Comparison of ENCODE assay signal across 13 mouse cellular contexts in the genomic region with DNA sequence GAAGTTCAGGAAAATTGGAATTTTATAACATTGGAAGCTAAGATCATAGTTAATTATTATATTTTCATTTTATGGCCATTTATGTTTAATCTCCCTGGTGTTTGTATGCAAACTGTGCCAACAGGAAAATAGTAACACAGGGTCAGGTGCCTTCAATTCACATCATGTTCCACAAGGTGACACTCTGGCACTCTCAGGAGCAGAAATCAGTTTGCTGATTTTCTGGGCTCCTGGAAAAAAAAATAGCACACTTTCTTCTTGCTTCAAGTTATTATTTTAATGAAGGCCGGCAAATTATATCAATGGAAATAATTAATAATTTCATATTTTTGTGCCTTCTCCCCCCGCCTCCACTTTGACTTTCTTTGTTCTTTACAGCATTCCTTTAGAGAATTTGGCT.
"Had no signal": no experiment of that assay in that cellular context is flagged by ENCODE, and none has a peak within 500 bp of the region (broad histone marks: within the 10 kb centered on the region; RNA-seq: fewer than 3 reads in every experiment).

No protein-coding gene starts in this region.

- H3K4me2 ChIP-seq: kidney, embryonic 15.5 days; liver, embryonic 13.5 days; midbrain, embryonic 13.5 days; neural tube, embryonic 12.5 days had no signal

- H3K4me3 ChIP-seq: kidney, embryonic 15.5 days; limb, embryonic 10.5 days; liver, embryonic 13.5 days; midbrain, embryonic 13.5 days; neural tube, embryonic 12.5 days had no signal

- DNase-seq: kidney, adult 11 months; kidney, postnatal 36 days; liver, embryonic 13.5 days; liver, postnatal 0 days; retina, postnatal 1 day; right cerebral cortex, postnatal 4 days; spleen, adult 18-20 months; thymus, adult 18-20 months; thymus, postnatal 14 days had no signal

- H3K4me1 ChIP-seq: kidney, embryonic 15.5 days; limb, embryonic 10.5 days; liver, embryonic 13.5 days; midbrain, embryonic 13.5 days; neural tube, embryonic 12.5 days had no signal

- H3K9ac ChIP-seq: kidney, embryonic 15.5 days; liver, embryonic 13.5 days; liver, postnatal 0 days; midbrain, embryonic 13.5 days; neural tube, embryonic 12.5 days had no signal

- H3K36me3 ChIP-seq: kidney, embryonic 15.5 days; limb, embryonic 10.5 days; liver, embryonic 13.5 days; midbrain, embryonic 13.5 days; neural tube, embryonic 12.5 days had no signal

- H3K9me3 ChIP-seq: kidney, embryonic 15.5 days; limb, embryonic 10.5 days; liver, embryonic 13.5 days; midbrain, embryonic 13.5 days; neural tube, embryonic 12.5 days had no signal

- H3K27ac ChIP-seq: kidney, embryonic 15.5 days; limb, embryonic 10.5 days; liver, embryonic 13.5 days; midbrain, embryonic 13.5 days; neural tube, embryonic 12.5 days had no signal

- H3K27me3 ChIP-seq: kidney, embryonic 15.5 days; liver, embryonic 13.5 days; midbrain, embryonic 13.5 days; neural tube, embryonic 12.5 days had no signal

- ATAC-seq: liver, postnatal 0 days; midbrain, embryonic 13.5 days had no signal
